Mouse (Mus musculus): ENCODE data around the gene Fance. TPM values are rescaled to one million over a fixed set of nuclear protein-coding genes. Genes with fewer than 3 reads are reported as not detected.

Fance gene
- polyA plus RNA-seq, 1 experiment, result 31.3 TPM

GRCm38 (mm10) chr17:28332113-28332914 lies 19.0 kb downstream of the Fance start:
- WGBS, result 59% methylated on average over 13 of the region's 13 CpGs
- no peaks in the 10 kb centered on the region for H3K27me3 ChIP-seq (ENCODE audit: control insufficient read depth, insufficient read depth, low read length)
- no peak for DNase-seq

GRCm38 (mm10) chr17:28332915-28333546 lies 19.7 kb downstream of the Fance start:
- Histone ChIP-seq H3K4me3 (ENCODE audit: control insufficient read depth, insufficient read depth, low read length) (no peak overlapping the region), H3K36me3 (ENCODE audit: control insufficient read depth, insufficient read depth, low read length) (peaks cover 21% of the 10 kb centered on the region), H3K27me3 (ENCODE audit: control insufficient read depth, insufficient read depth, low read length) (no peaks in the 10 kb centered on the region), H3K4me1 (replicated peaks; ENCODE audit: control insufficient read depth, insufficient read depth, low read length) (peaks cover 29% of the 10 kb centered on the region), H3K27ac (ENCODE audit: control insufficient read depth, insufficient read depth, low read length) (no peak overlapping the region)
- no peak for DNase-seq
- TF ChIP-seq CTCF (IDR thresholded peaks at IDR 0.05; ENCODE audit: borderline replicate concordance, control insufficient read depth, extremely low read depth, insufficient read depth, low read length, poor library complexity) (no peak), POLR2A (IDR thresholded peaks at IDR 0.05; ENCODE audit: control insufficient read depth, extremely low read depth, insufficient read depth, low read length, poor library complexity) (no peak)
- WGBS, result 53% methylated on average over 31 of the region's 31 CpGs

More at GRCm38 (mm10) chr17:28332113-28332914, 19.0 kb downstream of the Fance start:
- Histone ChIP-seq H3K27ac (ENCODE audit: control insufficient read depth, insufficient read depth, low read length) (no peak overlapping the region), H3K36me3 (ENCODE audit: control insufficient read depth, insufficient read depth, low read length) (peaks cover 21% of the 10 kb centered on the region), H3K4me1 (replicated peaks; ENCODE audit: control insufficient read depth, insufficient read depth, low read length) (peaks cover 32% of the 10 kb centered on the region), H3K4me3 (ENCODE audit: control insufficient read depth, insufficient read depth, low read length) (no peak overlapping the region)
- TF ChIP-seq CTCF (IDR thresholded peaks at IDR 0.05; ENCODE audit: borderline replicate concordance, control insufficient read depth, extremely low read depth, insufficient read depth, low read length, poor library complexity) (no peak), POLR2A (IDR thresholded peaks at IDR 0.05; ENCODE audit: control insufficient read depth, extremely low read depth, insufficient read depth, low read length, poor library complexity) (no peak)

- WGBS, result 95% methylated on average over 10 of the region's 10 CpGs
- TF ChIP-seq CTCF (IDR thresholded peaks at IDR 0.05; ENCODE audit: borderline replicate concordance, control insufficient read depth, extremely low read depth, insufficient read depth, low read length, poor library complexity) (no peak), POLR2A (IDR thresholded peaks at IDR 0.05; ENCODE audit: control insufficient read depth, extremely low read depth, insufficient read depth, low read length, poor library complexity) (no peak)
- no peak overlapping the region for H3K4me3 ChIP-seq (ENCODE audit: control insufficient read depth, insufficient read depth, low read length)
- H3K27ac ChIP-seq (ENCODE audit: control insufficient read depth, insufficient read depth, low read length), result no peak overlapping the region
- no peaks in the 10 kb centered on the region for H3K27me3 ChIP-seq (ENCODE audit: control insufficient read depth, insufficient read depth, low read length)
- H3K36me3 ChIP-seq (ENCODE audit: control insufficient read depth, insufficient read depth, low read length), result peaks cover 11% of the 10 kb centered on the region
- H3K4me1 ChIP-seq (replicated peaks; ENCODE audit: control insufficient read depth, insufficient read depth, low read length), result peaks cover 15% of the 10 kb centered on the region
- no peak for DNase-seq
Measured at GRCm38 (mm10) chr17:28335267-28335666, 21.9 kb downstream of the Fance start.

GRCm38 (mm10) chr17:28337547-28337946 lies 24.2 kb downstream of the Fance start:
- no peak for DNase-seq
- no peaks in the 10 kb centered on the region for H3K27me3 ChIP-seq (ENCODE audit: control insufficient read depth, insufficient read depth, low read length)
- WGBS, result 92% methylated on average over 7 of the region's 7 CpGs
- H3K4me3 ChIP-seq (ENCODE audit: control insufficient read depth, insufficient read depth, low read length), result no peak overlapping the region
- peaks cover 14% of the 10 kb centered on the region for H3K4me1 ChIP-seq (replicated peaks; ENCODE audit: control insufficient read depth, insufficient read depth, low read length)
- TF ChIP-seq POLR2A (IDR thresholded peaks at IDR 0.05; ENCODE audit: control insufficient read depth, extremely low read depth, insufficient read depth, low read length, poor library complexity) (no peak), CTCF (IDR thresholded peaks at IDR 0.05; ENCODE audit: borderline replicate concordance, control insufficient read depth, extremely low read depth, insufficient read depth, low read length, poor library complexity) (no peak)
- H3K27ac ChIP-seq (ENCODE audit: control insufficient read depth, insufficient read depth, low read length), result no peak overlapping the region; the same call in 1 of the 2 replicates
- H3K36me3 ChIP-seq (ENCODE audit: control insufficient read depth, insufficient read depth, low read length), result no peaks in the 10 kb centered on the region

- DNase-seq, result no peak
- H3K4me3 ChIP-seq (ENCODE audit: control insufficient read depth, insufficient read depth, low read length), result no peak overlapping the region
- TF ChIP-seq POLR2A (IDR thresholded peaks at IDR 0.05; ENCODE audit: control insufficient read depth, extremely low read depth, insufficient read depth, low read length, poor library complexity) (no peak), CTCF (IDR thresholded peaks at IDR 0.05; ENCODE audit: borderline replicate concordance, control insufficient read depth, extremely low read depth, insufficient read depth, low read length, poor library complexity) (no peak)
- no peak overlapping the region for H3K27ac ChIP-seq (ENCODE audit: control insufficient read depth, insufficient read depth, low read length)
- WGBS, result 64% methylated on average over 7 of the region's 7 CpGs
- H3K36me3 ChIP-seq (ENCODE audit: control insufficient read depth, insufficient read depth, low read length), result no peaks in the 10 kb centered on the region
- H3K4me1 ChIP-seq (replicated peaks; ENCODE audit: control insufficient read depth, insufficient read depth, low read length), result peaks cover 14% of the 10 kb centered on the region
- H3K27me3 ChIP-seq (ENCODE audit: control insufficient read depth, insufficient read depth, low read length), result no peaks in the 10 kb centered on the region
Measured at GRCm38 (mm10) chr17:28340578-28340977, 27.3 kb downstream of the Fance start.

GRCm38 (mm10) chr17:28341091-28341490 lies 27.8 kb downstream of the Fance start:
- no peak overlapping the region for H3K4me3 ChIP-seq (ENCODE audit: control insufficient read depth, insufficient read depth, low read length)
- 32% methylated on average over 26 of the region's 26 CpGs for WGBS

More at GRCm38 (mm10) chr17:28341091-28341490, 27.8 kb downstream of the Fance start:
- Histone ChIP-seq H3K27ac (ENCODE audit: control insufficient read depth, insufficient read depth, low read length) (no peak overlapping the region), H3K27me3 (ENCODE audit: control insufficient read depth, insufficient read depth, low read length) (no peaks in the 10 kb centered on the region), H3K4me1 (replicated peaks; ENCODE audit: control insufficient read depth, insufficient read depth, low read length) (peaks cover 14% of the 10 kb centered on the region), H3K36me3 (ENCODE audit: control insufficient read depth, insufficient read depth, low read length) (no peaks in the 10 kb centered on the region)
- TF ChIP-seq POLR2A (IDR thresholded peaks at IDR 0.05; ENCODE audit: control insufficient read depth, extremely low read depth, insufficient read depth, low read length, poor library complexity) (no peak), CTCF (IDR thresholded peaks at IDR 0.05; ENCODE audit: borderline replicate concordance, control insufficient read depth, extremely low read depth, insufficient read depth, low read length, poor library complexity) (no peak)
- DNase-seq, result no peak

All from thymus, adult 2 months (tissue).